Mouse (Mus musculus) embryo, embryonic 10.5 days (tissue): ENCODE results near the gene Gm7694.

Experiments
- DNase-seq: peaks from one replicate; pipeline ENCODE4 v3.0.0-alpha.2; 2015; ENCODE audit warnings: low spot score

The Gm7694 gene

DNA sequence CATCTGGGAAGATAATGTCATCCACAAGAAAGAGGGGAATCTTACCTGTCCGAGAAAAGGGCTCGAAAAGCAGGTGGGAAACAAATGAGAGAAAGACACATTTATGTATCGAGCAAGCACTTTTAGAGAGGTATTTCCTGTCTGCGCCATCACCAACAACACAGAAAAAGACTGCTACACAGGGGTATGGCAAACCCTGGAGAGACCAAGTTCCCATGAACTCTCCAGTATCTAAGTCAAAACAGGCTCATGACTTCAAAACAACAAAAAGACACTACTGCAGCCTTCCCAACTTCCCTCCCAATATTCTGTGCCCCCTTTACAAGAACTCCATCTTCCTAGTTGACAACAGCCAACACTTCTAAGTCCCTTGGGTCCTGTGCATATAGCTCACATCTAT lies at the start of gene Gm7694:
Gene Gm7694, minus strand, starts transcription at position 101 of the 400 bp plus-strand sequence.
- DNase-seq, result no peak

DNA sequence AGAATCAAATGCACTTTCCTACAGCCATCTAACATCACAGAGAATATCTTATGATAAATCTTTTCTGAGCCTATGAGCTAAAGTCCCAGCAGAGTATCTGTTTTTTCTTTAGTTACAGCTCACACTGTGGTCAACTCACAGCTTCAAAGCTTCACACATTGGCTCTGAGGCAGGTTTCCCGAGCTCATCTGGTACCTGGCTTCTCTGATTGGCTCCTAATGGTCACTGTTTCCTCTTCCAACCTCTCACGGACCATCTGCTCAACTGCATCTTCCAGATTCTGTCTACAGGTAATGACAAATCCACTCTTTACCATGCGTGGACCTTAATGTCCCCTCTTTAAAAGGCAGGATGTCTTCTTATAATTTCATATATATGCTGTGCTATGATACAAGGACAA lies 47.2 kb upstream of the Gm7694 start:
- DNase-seq, result no peak

DNA sequence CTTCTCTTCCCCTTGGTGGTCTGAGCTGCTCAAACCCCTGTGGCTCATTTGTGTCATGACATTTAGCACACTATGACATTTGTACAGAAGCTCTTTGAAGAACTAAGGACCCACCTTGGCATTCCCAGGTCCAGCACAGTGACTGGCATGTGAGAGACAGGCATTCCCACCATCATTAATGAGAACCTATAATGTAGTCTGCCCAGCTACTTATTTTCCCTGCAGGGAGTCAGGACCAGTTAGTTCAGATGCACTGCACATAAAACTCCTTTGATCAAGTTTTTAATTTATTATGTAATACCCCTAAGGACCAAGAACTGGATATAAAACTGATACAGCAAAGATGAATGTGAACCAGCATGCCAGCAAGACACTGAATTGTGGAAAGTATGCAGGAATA lies 44.9 kb upstream of the Gm7694 start:
- DNase-seq, result no peak

DNA sequence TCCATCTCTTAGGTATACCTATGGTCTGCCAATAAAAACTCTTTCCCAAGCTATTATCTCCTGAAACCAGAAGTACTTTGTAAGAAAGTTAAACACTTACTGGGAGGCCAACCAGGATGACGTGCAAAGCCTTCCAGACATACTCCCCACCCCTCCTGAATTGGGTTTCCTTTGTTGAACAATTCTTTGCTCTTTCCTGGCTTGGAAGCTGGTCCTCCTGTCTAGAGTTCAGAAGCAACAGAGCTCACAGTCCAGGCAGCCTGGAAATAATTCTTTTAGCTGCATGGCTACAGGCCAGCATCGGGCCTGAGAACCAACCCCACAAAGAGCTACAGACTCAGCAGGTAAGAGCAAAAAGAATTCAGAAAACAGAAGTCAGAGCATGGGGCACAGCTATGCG lies 40.1 kb upstream of the Gm7694 start:
- no peak for DNase-seq

DNA sequence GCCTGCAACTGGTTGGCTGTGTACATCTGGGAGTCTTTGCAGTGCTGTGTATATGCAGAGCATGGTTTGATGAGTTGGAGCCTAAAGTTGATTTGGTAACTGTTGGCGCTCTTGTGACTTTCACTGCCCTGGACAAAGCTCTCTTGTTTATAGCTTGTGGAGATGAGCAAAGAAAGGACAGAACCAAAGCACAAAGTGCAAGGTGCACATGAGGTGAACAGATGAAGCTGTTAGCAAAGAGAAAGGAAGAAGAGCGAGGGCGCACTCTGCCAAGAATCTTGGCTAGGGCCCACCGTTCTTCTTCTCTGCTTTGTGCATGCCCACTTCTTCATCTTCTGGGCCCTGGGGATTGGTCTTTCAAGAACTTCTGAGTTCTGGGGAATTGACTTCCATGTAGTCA lies 37.8 kb upstream of the Gm7694 start:
- DNase-seq, result no peak

DNA sequence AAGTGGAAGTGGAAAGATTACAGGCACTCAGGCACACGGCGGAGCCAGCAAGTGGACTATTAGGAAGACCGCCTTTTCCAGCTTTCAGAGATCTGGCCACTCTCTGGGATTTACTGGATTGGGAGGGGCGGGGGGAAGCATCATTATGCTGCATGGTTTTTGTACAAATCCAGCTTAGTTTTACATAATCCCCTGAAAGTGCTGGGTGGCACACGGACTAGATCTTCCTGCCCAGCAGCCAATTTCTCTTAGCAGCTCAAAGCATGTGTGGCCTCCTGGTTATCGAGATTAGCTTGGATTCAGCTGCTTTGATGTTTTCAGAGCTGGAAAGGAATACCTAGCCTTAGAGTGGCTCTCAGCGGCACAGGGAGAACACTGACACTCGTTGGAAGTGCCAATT lies 36.9 kb upstream of the Gm7694 start:
- no peak for DNase-seq

DNA sequence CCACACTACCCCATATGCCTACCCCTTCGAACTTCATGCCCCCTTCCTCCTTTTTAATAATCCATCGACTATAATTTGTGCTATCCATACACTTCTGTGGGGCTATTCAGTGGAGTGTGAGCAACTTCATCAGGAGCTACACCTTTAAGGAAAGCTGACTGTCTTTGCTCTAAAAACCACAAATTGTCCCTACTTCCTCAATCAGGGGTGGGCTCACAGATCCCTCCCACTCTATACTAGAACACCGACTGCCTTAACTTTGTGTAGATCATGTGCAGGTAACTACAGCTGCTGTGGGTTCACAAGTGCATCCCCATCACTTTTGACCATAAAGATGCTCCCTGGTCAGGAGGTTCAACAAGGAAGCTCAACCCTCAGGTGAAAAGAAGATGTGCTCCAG lies 33.8 kb upstream of the Gm7694 start:
- no peak for DNase-seq

DNA sequence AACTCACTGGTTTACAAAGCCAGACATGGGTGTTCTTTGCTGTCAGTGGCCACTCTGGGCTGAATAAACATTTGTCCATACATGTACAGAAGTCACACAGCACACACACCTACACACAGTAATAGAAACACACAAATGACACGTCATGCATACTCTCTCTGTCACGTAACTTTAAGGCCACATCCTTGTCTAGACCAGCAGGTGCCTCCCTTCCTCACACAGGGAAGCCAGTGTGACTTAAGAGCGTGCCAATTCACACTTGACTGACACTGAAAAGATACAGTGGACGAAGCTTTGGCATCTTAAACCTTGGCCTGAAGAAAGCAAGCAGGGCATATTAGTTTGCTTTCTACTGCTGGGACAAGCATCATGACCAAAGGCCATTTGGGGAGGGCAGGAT lies 26.6 kb upstream of the Gm7694 start:
- DNase-seq, result no peak

DNA sequence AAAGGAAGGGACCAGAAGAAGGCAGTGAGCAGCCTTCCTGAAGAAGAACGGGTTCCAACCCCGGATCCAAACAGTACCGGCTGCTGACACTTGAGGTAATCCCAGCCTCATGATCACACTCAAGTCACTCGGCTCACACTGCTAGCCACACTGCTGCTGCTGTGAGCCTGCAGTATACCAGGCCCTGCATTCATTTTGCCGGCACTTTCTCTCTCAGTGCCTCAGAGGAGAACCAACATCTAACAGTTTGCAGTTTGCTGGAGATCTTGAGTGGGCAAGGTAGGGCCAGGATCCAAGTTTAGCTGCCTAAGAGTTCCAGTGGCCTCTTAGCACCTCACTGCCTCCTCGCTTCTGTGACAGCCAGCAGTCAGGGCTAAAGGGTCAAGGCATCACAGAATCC lies 25.8 kb upstream of the Gm7694 start:
- no peak for DNase-seq

DNA sequence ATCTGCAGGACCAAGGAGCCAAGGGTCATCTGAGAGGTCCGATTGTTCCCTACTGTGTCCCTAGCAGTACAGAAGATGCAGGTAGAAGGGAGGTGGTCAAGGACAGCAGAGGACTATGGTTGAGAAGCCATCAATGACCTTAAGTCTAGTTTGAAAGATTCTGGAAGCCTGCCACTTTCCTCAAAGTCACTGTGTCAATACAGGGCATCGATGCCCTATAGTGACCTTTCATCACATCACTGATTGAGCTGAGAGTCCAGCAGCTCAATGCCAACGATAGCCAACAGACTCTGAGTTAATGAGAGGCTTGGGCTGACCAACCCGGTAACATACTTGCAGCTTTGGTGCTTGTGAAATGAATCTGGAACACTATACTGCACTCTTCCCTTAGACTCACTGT lies 19.1 kb upstream of the Gm7694 start:
- DNase-seq, result no peak

DNA sequence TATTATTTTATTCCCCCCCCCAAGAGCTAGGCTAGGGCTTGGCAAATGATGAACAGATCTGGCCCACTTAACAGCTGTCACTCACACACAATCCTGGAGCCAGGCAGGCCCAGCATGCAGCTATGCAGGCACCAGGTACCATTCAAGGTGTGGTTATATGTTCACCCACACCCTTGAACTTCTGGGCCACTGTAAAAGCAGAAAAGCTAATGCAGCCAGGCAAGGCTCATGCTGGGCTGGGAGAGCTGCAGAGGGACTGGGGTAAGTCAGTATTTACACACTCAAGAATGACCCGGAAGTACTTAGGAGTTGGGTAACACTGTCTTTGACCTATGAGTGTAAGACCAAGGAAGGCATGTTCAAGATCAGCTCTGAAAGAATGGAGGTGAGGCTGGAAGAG lies 18.2 kb upstream of the Gm7694 start:
- DNase-seq, result no peak

DNA sequence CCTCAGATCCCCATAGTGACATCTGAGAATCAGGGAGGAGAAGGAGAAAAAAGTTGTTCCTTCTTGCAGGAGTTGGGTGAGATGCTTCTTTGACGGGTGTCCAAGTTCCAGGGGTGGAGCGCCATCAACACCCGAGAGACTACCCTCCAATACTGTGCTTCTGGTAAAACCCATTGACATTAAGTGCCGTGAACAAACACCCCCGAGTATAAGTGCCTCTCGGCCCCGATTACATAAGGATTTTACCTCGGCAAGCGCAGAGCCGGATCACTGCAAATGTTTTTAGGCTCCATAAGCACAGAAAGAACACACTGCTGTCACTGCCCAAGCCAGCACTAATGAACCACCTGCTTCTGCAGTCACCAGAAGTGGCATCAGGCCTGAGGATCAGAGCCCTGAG lies 16.9 kb upstream of the Gm7694 start:
- DNase-seq, result no peak

DNA sequence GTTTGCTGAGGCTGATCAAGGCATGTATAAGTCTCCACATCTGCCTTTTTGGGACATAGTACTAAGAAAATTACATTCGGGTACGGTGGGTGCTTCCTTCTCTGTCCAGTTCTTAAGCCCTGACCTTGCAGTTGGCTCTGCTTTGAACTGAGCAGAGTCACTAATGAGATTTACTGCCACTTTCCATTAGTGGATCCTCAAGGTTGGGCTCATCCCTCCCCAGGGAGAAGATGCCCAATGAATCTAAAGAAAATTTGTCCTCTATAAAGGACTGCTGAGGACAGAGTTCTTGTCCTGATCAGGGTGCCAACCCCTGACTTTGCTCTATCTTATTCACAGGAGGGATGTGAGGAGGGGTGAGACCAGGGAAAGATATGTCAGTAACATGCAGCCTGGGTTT lies 15.9 kb upstream of the Gm7694 start:
- DNase-seq, result no peak

DNA sequence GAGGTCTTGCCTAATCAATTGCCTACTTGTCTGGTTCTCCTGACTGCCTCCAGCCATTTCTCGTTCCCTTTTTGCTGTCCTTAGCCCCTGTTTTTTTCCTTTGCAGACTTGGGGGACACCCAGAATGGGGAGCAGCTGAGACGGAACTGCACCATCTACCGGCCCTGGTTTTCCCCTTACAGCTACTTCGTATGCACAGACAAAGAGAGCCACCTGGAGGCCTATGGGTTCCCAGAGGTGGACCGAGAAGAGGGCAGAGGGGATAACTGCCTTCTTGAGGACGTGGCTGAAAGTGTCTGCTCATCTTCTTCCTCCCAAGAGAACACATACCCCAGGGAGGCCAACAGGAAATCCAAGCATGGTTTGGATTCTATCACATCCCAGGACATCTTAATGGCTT lies 5.3 kb upstream of the Gm7694 start:
- no peak for DNase-seq

DNA sequence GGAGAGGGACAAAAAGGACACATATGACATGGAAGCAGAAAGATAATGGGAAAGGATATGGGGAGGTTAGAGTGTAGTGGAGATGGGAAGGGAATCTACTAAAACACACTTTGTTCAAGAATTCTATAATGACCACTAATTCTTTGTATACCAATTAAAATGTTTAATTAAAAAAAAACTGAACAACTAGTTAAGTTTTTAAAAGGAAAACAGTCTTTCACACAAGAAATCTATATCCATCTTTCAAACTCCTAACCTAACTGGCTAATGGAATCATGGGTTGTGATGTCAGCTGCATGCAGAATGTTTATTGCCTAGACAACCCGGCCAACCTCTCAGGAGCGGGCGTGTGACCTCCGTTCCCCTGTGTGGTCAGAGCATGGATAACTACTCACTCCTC lies 2.4 kb upstream of the Gm7694 start, which contains the start of gene Spata46:
Gene Spata46, plus strand, starts transcription at position 301 of the 400 bp plus-strand sequence.
- no peak for DNase-seq

DNA sequence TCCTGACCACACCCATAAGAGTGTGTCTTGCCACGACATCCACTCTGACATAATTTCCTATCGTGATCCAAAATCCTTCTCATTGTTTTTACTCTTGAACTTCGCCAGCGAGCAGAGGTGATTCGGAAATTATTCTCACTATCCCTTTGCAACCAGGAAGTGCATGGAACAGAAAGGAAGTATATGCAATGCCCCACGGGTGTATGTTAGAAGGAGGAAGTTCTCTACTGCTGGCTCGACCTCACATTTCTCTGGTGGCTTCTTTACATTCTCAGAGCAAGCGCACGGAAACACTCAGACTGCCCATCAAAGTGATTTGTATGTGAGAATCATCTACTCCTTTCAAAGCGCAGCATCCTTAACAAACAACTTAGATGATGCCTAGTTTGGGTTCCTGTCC lies 1.1 kb downstream of the Gm7694 start:
- DNase-seq, result no peak

DNA sequence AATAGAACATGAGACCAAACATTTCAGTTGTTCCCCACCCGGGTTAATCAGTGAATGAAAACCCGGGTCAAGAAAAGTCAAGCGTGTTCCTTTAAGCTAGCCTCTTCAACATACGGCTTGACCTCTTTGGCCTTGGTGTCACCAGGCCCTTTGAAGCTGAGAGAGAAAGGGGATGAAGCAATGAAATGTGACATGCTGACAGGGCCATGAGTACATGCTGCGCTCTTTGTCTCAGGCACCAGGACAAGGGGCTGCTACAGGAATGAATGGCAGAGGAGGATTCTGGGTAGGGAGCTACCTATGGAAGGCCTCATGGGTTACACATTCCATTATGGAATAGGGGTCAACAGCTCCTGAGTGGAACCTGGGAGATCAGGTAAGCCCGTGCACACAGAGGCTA lies 3.0 kb downstream of the Gm7694 start:
- peak; percentile 50 for DNase-seq

DNA sequence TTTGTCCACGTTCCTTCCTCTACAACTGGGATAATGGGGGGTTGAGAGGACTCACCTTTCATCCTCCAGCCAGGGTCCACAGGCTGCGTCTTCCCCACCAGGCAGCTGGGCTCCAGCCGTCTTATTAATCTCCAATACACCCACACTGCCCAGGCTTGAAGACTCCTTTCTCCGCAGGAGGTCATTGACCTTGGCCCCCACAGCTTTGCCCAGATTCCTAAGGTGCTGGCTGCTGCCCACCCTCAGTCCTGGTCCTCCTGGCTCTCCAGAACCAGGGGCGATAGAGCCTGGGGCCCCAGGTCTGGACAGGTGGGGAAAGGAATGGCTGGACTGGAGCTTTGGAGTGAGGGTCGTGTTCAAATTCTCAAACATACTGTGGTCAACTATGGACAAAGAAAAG lies 3.7 kb downstream of the Gm7694 start:
- no peak for DNase-seq

DNA sequence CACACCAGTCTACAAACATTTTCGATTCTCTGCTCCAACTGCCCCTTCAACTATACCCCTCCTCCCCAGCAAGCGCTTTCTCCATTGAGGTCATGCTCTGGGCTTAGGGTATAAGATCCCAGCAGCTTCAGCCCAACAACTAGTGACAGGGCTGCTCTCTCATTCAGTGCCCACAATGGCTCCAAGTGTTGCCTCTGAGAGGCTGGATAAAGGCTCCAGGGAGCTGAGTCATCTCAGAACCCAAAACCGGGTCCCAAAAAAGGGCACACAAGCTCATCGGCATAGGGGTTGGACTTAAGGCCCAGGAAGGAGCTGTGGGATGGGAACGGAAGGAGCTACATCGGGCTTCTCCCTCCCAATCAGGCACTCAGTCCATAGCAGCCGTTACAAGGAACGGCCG lies 4.4 kb downstream of the Gm7694 start:
- no peak for DNase-seq

DNA sequence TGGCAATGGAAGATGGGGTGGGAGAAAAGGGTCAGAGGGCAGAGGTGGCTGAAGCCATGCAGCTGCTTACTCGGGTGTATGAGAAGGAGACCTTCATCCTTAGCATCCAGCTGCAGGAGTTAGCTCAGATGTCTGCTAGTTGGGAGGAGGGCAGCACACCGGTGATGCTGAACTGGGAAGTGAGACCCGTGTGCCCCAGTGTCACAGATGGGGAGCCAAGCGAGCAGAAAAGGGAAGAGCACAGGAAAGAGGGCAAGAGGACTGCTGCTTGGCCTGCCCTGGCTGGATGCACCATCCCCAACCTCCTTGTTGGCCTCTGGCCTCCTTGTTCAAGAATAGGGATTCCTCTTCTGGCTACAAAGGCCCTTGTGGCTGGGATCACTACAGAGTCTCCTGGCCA lies 6.6 kb downstream of the Gm7694 start:
- no peak for DNase-seq

DNA sequence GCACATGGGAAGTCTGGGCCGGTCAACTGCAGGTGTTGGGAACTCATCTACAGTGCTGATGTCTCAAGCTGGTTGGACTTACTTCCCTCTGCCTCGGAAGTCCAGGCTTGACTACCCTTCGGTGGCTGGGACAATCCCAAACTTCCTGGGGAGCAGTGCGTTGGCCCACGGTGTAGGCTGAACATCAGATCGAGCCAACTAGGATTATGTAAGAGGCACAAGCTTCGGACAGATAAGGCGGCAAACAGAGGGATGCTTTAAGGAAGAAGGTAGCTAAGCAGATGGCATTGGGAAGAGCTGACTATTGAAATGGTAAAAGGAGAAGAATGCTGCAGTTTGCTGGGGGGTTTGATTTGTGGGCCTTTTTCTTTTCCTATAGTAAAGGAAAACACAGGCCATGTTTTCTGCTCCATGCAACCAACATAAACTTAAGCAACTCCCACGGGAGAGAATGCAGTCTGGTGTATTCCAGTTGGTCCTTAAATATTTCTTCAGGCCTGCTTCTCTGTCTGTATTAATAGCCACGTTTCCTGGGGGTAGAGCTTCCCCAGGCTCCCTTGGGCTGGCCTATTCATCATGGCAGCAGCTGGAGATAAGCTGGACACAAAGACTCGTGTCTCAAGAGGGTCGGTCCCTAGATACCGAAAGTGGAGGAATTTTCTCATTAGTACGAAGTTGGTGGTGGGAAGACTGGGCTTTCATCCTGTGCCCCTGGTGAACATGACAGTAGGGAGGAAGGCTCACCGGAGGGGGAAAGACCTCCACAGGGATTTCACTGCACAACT lies 11.2 kb downstream of the Gm7694 start:
- DNase-seq, result peak; percentile 27

DNA sequence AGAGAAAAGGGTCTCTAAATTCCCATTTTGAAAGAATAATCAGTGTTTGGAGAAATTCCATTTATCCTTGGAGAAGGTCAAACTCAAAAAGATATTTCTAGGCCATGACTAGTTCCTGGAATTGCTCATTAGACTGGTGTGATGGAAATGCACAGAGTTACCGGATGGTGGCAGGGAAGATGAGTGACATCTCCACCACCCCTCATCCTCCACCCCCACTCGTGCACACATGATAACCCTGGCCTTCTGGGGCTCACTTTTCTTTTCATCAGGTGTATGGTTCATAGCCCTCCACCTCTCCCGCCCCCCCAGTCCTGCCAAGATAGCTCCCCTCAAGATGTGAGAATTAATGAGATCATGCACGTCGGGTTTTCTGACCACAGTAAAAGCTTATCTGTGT lies 12.9 kb downstream of the Gm7694 start:
- DNase-seq, result no peak

DNA sequence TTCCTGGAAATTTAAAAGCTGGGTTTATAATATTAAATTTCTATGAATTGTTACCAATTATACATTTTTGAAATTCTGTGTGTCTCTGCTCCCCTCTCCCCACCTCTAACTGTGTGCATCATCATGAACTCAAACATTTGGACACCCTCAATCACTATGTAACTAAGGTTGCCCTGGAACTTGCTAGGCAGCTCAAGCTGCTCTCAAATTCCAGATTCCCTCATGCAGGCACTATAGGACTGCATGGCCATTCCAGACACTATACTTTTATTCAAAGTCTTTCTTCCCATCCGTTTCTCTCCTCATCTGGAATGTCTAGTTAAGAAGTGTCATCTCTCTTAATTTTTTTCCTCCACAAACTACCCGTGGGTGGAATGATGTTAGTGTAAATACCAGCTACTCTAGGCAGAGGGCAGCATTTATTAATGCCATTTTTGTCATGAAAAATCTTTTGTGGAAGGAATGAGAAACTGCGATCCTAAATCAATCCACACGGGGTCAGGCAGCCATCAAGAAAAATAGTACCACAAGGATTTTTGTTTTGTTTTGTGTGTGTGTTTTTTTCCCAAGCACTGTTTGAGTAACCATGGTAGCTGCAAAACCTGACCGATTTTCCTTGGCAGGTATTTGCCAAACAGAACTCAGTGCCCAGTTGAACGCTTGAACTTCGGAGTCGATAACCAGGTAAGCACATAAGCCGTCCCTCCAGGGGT lies 13.7 kb downstream of the Gm7694 start:
- peak; percentile 85 for DNase-seq
